Mouse (Mus musculus) CH12.LX (cell line): ENCODE results near the gene Ptprf. TPM values are rescaled to one million over a fixed set of nuclear protein-coding genes. Genes with fewer than 3 reads are reported as not detected.
A peak's percentile ranks its signal among the peaks of the same experiment; 100 is the strongest.

ENCODE experiments used
- DNase-seq: peaks from one replicate; pipeline ENCODE4 v3.0.0-alpha.2; 2013; ENCODE audit errors: extremely low read depth
- H3K27ac ChIP-seq: 2 replicates; pipeline ENCODE4 v1.5.1; 2012; ENCODE audit warnings: low read depth, mild to moderate bottlenecking, control low read depth, moderate library complexity; ENCODE audit not compliant: insufficient read depth
- H3K27me3 ChIP-seq: replicated peaks from 2 replicates; pipeline ENCODE3; 2012; ENCODE audit warnings: inconsistent platforms
- H3K36me3 ChIP-seq, 2 experiments: replicated peaks in 1 of 2; 2 replicates each; pipeline versions ENCODE3 to v1.6.1; 2012; ENCODE audit warnings: inconsistent platforms in 1 of 2, low read length in 1 of 2, mild to moderate bottlenecking in 1 of 2, mixed read lengths in 1 of 2, moderate library complexity in 1 of 2; ENCODE audit not compliant: control insufficient read depth in 1 of 2, insufficient read depth in 1 of 2
- H3K4me1 ChIP-seq, 2 experiments: 2 replicates each; pipeline ENCODE4 v1.6.1; 2012; ENCODE audit warnings: inconsistent platforms in 1 of 2, moderate library complexity in 1 of 2; ENCODE audit not compliant: insufficient read depth in 2 of 2, control insufficient read depth in 1 of 2
- H3K4me2 ChIP-seq: 2 replicates; pipeline ENCODE4 v1.6.1; 2012; ENCODE audit warnings: low read depth, mild to moderate bottlenecking, control low read depth; ENCODE audit not compliant: poor library complexity, insufficient read depth, severe bottlenecking
- H3K4me3 ChIP-seq, 3 experiments: fragments of 150-350 bp in 1 of 3; sonication (generic) in 1 of 3; replicated peaks in 1 of 3; 2 replicates each; pipeline versions ENCODE3 to v1.5.1; 2011 to 2012; ENCODE audit warnings: low read depth in 2 of 3, low read length in 2 of 3, mild to moderate bottlenecking in 2 of 3, moderate library complexity in 2 of 3, control low read depth in 1 of 3, improper control_type of control experiment in 1 of 3, inconsistent platforms in 1 of 3, mixed read lengths in 1 of 3; ENCODE audit not compliant: poor library complexity in 1 of 3
- H3K79me2 ChIP-seq: replicated peaks from 2 replicates; pipeline ENCODE4 v1.6.1; 2012; ENCODE audit warnings: mild to moderate bottlenecking, moderate library complexity; ENCODE audit not compliant: control insufficient read depth, poor library complexity, insufficient read depth, severe bottlenecking; ENCODE audit errors: extremely low read depth
- H3K9ac ChIP-seq: 2 replicates; pipeline ENCODE4 v1.6.1; 2012; ENCODE audit warnings: low read depth, mild to moderate bottlenecking, control low read depth, moderate library complexity; ENCODE audit not compliant: insufficient read depth
- H3K9me3 ChIP-seq: replicated peaks from 2 replicates; pipeline ENCODE3; 2012; ENCODE audit warnings: low read length, inconsistent platforms, mixed read lengths
- CHD1 ChIP-seq: IDR thresholded peaks from 2 replicates; pipeline ENCODE4 v1.6.1; 2012; ENCODE audit warnings: low read depth, low read length, improper control_type of control experiment, inconsistent platforms
- CHD2 ChIP-seq: IDR thresholded peaks from 2 replicates; pipeline ENCODE4 v1.6.1; 2011; ENCODE audit warnings: low read length, improper control_type of control experiment
- CTCF ChIP-seq, 2 experiments: IDR thresholded peaks in 1 of 2; conservative IDR thresholded peaks in 1 of 2; 2 replicates each; pipeline ENCODE4 v1.5.1; 2011 to 2012; ENCODE audit warnings: low read depth in 2 of 2, low read length in 2 of 2, improper control_type of control experiment in 1 of 2, inconsistent platforms in 1 of 2, mild to moderate bottlenecking in 1 of 2, moderate library complexity in 1 of 2
- E2F4 ChIP-seq: IDR thresholded peaks from 2 replicates; pipeline ENCODE4 v1.6.1; 2011; ENCODE audit warnings: low read depth, low read length, improper control_type of control experiment; ENCODE audit not compliant: insufficient replicate concordance
- ELF1 ChIP-seq: IDR thresholded peaks from 2 replicates; pipeline ENCODE4 v1.6.1; 2014; ENCODE audit warnings: low read depth, mild to moderate bottlenecking, inconsistent platforms, low read length, improper control_type of control experiment
- EP300 ChIP-seq: IDR thresholded peaks from 2 replicates; pipeline ENCODE4 v1.6.1; 2011; ENCODE audit warnings: low read length, improper control_type of control experiment
- ETS1 ChIP-seq: conservative IDR thresholded peaks from 2 replicates; pipeline ENCODE4 v1.6.1; 2012; ENCODE audit warnings: low read depth, mild to moderate bottlenecking, inconsistent platforms, low read length, improper control_type of control experiment, moderate library complexity
- HCFC1 ChIP-seq: IDR thresholded peaks from 2 replicates; pipeline ENCODE4 v1.6.1; 2012; ENCODE audit warnings: low read depth, mild to moderate bottlenecking, inconsistent platforms, low read length, improper control_type of control experiment
- IRF4 ChIP-seq: IDR thresholded peaks from 2 replicates; pipeline ENCODE4 v1.6.1; 2014; ENCODE audit warnings: low read depth, mild to moderate bottlenecking, inconsistent platforms, low read length, improper control_type of control experiment
- JUND ChIP-seq: conservative IDR thresholded peaks from 2 replicates; pipeline ENCODE4 v1.6.1; 2011; ENCODE audit warnings: low read depth, low read length, improper control_type of control experiment
- KAT2A ChIP-seq: IDR thresholded peaks from 2 replicates; pipeline ENCODE4 v1.6.1; 2012; ENCODE audit warnings: low read length, improper control_type of control experiment, inconsistent platforms; ENCODE audit not compliant: insufficient replicate concordance
- MAX ChIP-seq: IDR thresholded peaks from 2 replicates; pipeline ENCODE4 v1.6.1; 2011; ENCODE audit warnings: low read length, improper control_type of control experiment
- MAZ ChIP-seq: IDR thresholded peaks from 2 replicates; pipeline ENCODE4 v1.6.1; 2012; ENCODE audit warnings: low read depth, mild to moderate bottlenecking, inconsistent platforms, low read length, improper control_type of control experiment, moderate library complexity
- MEF2A ChIP-seq: IDR thresholded peaks from 2 replicates; pipeline ENCODE4 v1.6.1; 2014; ENCODE audit warnings: low read depth, mild to moderate bottlenecking, inconsistent platforms, low read length, improper control_type of control experiment, borderline replicate concordance
- MXI1 ChIP-seq: IDR thresholded peaks from 2 replicates; pipeline ENCODE4 v1.6.1; 2011; ENCODE audit warnings: mild to moderate bottlenecking, low read depth, low read length, improper control_type of control experiment
- NELFE ChIP-seq: IDR thresholded peaks from 2 replicates; pipeline ENCODE4 v1.6.1; 2011; ENCODE audit warnings: low read depth, low read length, improper control_type of control experiment
- NRF1 ChIP-seq: IDR thresholded peaks from 2 replicates; pipeline ENCODE4 v1.6.1; 2014; ENCODE audit warnings: low read depth, mild to moderate bottlenecking, inconsistent platforms, low read length, improper control_type of control experiment, moderate library complexity
- PAX5 ChIP-seq: IDR thresholded peaks from 2 replicates; pipeline ENCODE4 v1.6.1; 2012; ENCODE audit warnings: low read length, inconsistent platforms, mixed read lengths
- POLR2A ChIP-seq: IDR thresholded peaks from 2 replicates; pipeline ENCODE4 v1.6.1; 2011; ENCODE audit warnings: low read depth, mild to moderate bottlenecking, improper control_type of control experiment, low read length
- POLR2AphosphoS2 ChIP-seq: IDR thresholded peaks from 2 replicates; pipeline ENCODE4 v1.6.1; 2011; ENCODE audit warnings: low read depth, low read length, improper control_type of control experiment
- RAD21 ChIP-seq: IDR thresholded peaks from 2 replicates; pipeline ENCODE4 v1.6.1; 2011; ENCODE audit warnings: low read depth, mild to moderate bottlenecking, low read length, improper control_type of control experiment, moderate library complexity
- SIN3A ChIP-seq: IDR thresholded peaks from 2 replicates; pipeline ENCODE4 v1.6.1; 2012; ENCODE audit warnings: low read length, improper control_type of control experiment, inconsistent platforms
- UBTF ChIP-seq: IDR thresholded peaks from 2 replicates; pipeline ENCODE4 v1.6.1; 2012; ENCODE audit warnings: low read depth, mild to moderate bottlenecking, inconsistent platforms, low read length, improper control_type of control experiment, moderate library complexity
- USF1 ChIP-seq: IDR thresholded peaks from 2 replicates; pipeline ENCODE4 v1.6.1; 2014; ENCODE audit warnings: low read depth, mild to moderate bottlenecking, inconsistent platforms, low read length, improper control_type of control experiment
- ZC3H11A ChIP-seq: IDR thresholded peaks from 2 replicates; pipeline ENCODE4 v1.6.1; 2012; ENCODE audit warnings: low read depth, mild to moderate bottlenecking, inconsistent platforms, low read length, improper control_type of control experiment
- ZNF384 ChIP-seq: IDR thresholded peaks from 2 replicates; pipeline ENCODE4 v1.6.1; 2012; ENCODE audit warnings: low read depth, low read length, improper control_type of control experiment, inconsistent platforms
- dilution Hi-C: fragments of 300-500 bp; cut with MboI; formaldehyde crosslinking; loops from 2 replicates; pipeline ENCODE4 v1.14.3; 2020; ENCODE audit warnings: low sequenced_read_pairs; ENCODE audit not compliant: extremely low pct_unique_long_range_greater_than_20kb, extremely low pct_ligation_motif_present
- in situ Hi-C: fragments of 300-500 bp; cut with MboI; formaldehyde crosslinking; loops from 3 replicates; pipeline ENCODE4 v1.14.3; 2019; ENCODE audit warnings: low sequenced_read_pairs, low pct_ligation_motif_present, low pct_unique_long_range_greater_than_20kb, mixed read lengths
- polyA plus RNA-seq: library from polyadenylated mRNA; unstranded; fragments of >175 nt; gene quantifications from 2 replicates; pipeline ENCODE4 v1.2.1, GENCODE M21; 2012; ENCODE audit warnings: low read depth; ENCODE audit not compliant: insufficient read length
- total RNA-seq, 2 experiments: library from RNA; depleted of rRNA; stranded (reverse); fragments of 300-350 nt in 1 of 2; fragments of >200 nt in 1 of 2; gene quantifications; 2 replicates each; pipeline ENCODE4 v1.2.3; 2012 to 2014

The Ptprf gene
- total and polyA plus RNA-seq, 3 experiments = 0.11 to 0.21 TPM; not detected in 1

DNA sequence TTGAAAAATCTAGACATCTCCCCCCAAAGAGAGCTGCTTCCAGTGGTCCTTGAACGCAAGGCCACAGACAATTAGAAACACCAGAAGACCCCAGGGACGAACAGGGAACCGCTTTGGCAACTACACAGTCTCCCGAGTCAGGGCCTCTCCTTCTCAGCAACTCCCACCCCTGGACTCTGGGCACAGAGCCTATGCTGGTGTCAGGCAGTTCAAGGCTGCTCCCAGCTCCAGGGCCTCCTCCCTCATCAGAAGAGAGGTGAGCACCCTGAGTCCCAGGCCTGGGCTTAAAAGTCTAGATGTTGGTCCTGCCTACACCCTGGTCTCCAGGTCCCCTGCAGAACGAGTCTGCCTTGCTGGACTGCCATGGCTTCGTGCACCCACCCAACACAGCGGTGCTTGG is 10.7 kb downstream of the Ptprf start:
- H3K4me1 ChIP-seq = peaks cover 5 to 18% of the 10 kb centered on the region in 2 experiments; a peak in 3 of 4 replicates
- TF ChIP-seq ETS1 (no peak), ZC3H11A (no peak), USF1 (no peak), POLR2AphosphoS2 (no peak), SIN3A (no peak), MEF2A (no peak), ZNF384 (no peak), NRF1 (no peak), RAD21 (no peak), POLR2A (no peak), E2F4 (no peak), UBTF (no peak), PAX5 (no peak), CHD1 (no peak), ELF1 (no peak), CTCF (conservative IDR thresholded peaks at IDR 0.05 in 1 of 2, IDR thresholded peaks at IDR 0.05 in 1 of 2; ENCODE audit: low read depth in 2 of 2, low read length in 2 of 2) (no peak), EP300 (no peak), NELFE (no peak), KAT2A (no peak)
- TF ChIP-seq, all 38 proteins: peak for 0
- DNase-seq = no peak
- Histone ChIP-seq H3K79me2 (no peaks in the 10 kb centered on the region), H3K9ac (no peak overlapping the region), H3K27ac (no peak overlapping the region), H3K36me3 (no peaks in the 10 kb centered on the region), H3K4me2 (no peak overlapping the region), H3K9me3 (no peaks in the 10 kb centered on the region), H3K4me3 (no peak overlapping the region), H3K27me3 (peaks cover 91% of the 10 kb centered on the region)
- dilution Hi-C loops (no loop called here), in situ Hi-C loops (no loop called here)

DNA sequence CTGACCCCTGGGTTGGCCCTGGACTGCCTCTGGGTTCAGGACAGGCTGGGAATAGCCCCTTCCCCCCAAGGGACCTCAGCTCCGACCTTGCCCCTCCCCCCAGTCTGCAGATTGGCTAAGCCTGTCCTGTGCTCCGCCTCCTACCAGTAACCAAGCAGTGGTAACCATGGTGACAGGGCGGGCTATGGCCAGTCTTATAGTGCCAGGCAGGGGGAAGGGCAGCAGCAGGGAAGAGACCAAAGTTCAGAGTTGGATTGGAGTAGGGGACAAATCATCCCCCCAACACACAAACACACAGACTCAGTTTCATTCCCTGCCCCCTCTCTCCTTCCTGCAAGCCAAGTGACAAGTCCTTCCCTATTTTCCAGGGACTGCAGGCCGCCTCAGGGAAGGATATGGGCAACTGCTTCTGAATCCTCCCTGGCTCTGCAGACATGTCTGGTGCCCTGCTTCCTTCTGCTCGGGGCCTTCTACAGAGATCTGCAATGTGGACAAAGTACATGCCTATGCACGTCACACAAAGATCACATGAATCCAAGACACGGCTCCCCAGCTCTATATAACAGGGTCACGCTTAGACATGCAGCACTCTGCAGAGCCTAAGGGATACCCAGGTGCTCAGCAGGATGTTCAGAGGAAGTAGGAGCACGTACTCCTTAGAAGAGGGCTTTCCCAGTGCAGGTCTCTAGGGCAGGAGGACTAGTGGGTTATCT is 14.5 kb downstream of the Ptprf start:
- Histone ChIP-seq H3K27ac (no peak overlapping the region), H3K4me3 (no peak overlapping the region), H3K4me2 (no peak overlapping the region)
- DNase-seq = peak; percentile 24
- no peak for TF ChIP-seq JUND
- no peak for TF ChIP-seq IRF4
- TF ChIP-seq CHD2 = no peak
- no peak for TF ChIP-seq MAX
- no peak for TF ChIP-seq ELF1
- TF ChIP-seq MAZ = no peak
- TF ChIP-seq MXI1 = no peak
- no peak for TF ChIP-seq HCFC1
- no peak for TF ChIP-seq ETS1
- TF ChIP-seq, all 38 proteins: peak for 0
- peaks cover 11 to 31% of the 10 kb centered on the region in 2 experiments for H3K4me1 ChIP-seq
- no peaks in the 10 kb centered on the region for H3K79me2 ChIP-seq
- dilution Hi-C loops = no loop called here
- in situ Hi-C loops = no loop called here
- no peaks in the 10 kb centered on the region for H3K36me3 ChIP-seq
- no peaks in the 10 kb centered on the region for H3K9me3 ChIP-seq
- H3K27me3 ChIP-seq = peaks cover 85% of the 10 kb centered on the region
- no peak overlapping the region for H3K9ac ChIP-seq
